Mouse (Mus musculus) frontal cortex, postnatal 25 days (tissue): Measurements from ENCODE around the gene Acot5.
"Not testable (repeated sequence)": the region's sequence is repeated elsewhere in the genome, so short reads cannot be mapped to it uniquely, and the experiment has no call there.

Experiments
- DNase-seq, 2 experiments: peaks; one replicate each; pipeline ENCODE4 v3.0.0; 2022; ENCODE audit warnings: low spot score in 2 of 2

Acot5 gene

GRCm38 (mm10) chr12:84068986-84069385 lies at the start of gene Acot5:
Acot5 (plus strand) TSS chr12:84069325.
- DNase-seq, result no peak

GRCm38 (mm10) chr12:84020528-84020927 lies 48.6 kb upstream of the Acot5 start:
- DNase-seq, result not testable (repeated sequence)

GRCm38 (mm10) chr12:84022266-84022665 lies 46.9 kb upstream of the Acot5 start:
- not testable (repeated sequence) for DNase-seq

- no peak for DNase-seq
Observed at GRCm38 (mm10) chr12:84023052-84023745, 45.9 kb upstream of the Acot5 start.

- DNase-seq, result no peak
Observed at GRCm38 (mm10) chr12:84025888-84026287, 43.2 kb upstream of the Acot5 start.

DNA sequence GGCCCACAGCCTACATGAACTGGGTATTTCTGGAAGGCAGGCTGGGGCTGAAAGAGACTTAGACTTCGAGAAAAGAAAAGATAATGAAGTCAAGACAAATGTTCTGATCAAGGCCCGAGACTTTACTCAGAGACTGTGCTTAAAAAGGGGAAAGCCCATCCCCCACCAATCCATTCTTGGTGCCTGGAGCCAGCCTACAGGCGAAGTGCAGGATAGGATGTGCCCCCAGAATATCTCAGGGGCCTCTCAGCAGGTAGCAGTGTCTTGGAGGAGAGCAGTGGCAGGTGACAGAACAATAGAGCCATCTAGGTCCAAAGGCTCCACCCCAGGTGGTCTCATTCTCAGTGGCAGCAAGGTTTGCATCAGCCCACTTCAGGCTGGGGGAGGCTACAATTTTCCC lies 40.8 kb upstream of the Acot5 start:
- DNase-seq, result not testable (repeated sequence)

- DNase-seq, result not testable (repeated sequence)
Observed at GRCm38 (mm10) chr12:84029043-84029442, 40.1 kb upstream of the Acot5 start.

- DNase-seq, result peak; percentile 53 to 77
Observed at GRCm38 (mm10) chr12:84030659-84031332, 38.3 kb upstream of the Acot5 start.

DNA sequence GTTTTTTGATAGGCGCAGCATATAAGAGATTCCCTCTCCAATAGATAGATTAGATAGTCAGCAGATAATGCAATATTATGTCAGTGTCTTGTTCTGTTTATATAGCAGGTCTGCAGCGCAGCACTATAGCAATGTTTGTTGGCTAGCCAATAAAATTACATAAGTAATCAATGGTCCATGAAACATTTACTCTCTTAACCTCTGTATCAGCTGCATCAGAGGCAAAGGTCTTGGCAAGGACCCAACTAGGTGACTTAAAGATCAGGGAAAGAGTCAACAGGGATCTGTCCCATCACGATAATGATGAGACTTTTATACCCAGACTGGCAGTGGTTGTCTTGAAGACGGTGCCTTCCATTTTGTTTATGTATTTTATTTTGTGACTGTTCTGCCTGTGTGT lies 36.3 kb upstream of the Acot5 start:
- DNase-seq, result no peak

- DNase-seq, result not testable (repeated sequence)
Observed at GRCm38 (mm10) chr12:84033302-84033701, 35.8 kb upstream of the Acot5 start.

DNA sequence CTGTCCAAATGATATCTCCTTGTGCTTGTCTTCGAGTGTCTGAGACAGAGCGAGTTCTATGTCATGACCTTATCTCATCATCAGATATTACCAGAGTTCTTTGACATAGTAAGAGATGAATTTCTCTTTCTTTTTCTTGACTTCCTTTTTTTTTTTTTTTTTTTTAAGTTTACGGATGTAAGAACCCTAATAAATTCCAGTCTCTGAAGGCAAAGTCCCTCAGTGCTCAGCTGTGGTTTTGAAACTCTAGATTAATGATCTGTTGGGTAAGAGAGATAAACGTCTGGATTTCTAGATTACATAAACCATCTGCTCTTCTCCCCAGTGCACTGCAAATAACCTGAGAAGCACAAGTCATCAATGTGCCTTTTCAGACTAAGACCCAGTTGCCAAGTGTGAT lies 35.0 kb upstream of the Acot5 start:
- no peak for DNase-seq

DNA sequence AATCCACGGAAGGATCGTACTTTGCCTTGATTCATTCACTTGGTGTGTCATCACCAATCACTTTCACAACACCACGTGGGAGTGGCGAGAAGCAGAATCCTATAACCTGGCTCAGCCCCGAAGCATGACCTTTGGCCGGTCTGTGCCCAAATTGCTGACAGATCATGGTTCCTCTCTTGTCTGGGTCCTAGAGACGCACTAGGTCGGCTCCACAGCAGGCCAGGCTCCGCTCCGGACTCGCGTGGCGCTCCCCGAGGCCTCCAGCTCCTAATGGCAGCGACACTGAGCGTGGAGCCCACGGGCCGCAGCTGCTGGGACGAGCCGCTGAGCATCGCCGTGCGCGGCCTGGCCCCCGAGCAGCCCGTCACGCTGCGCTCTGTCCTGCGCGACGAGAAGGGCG lies 30.9 kb upstream of the Acot5 start, which contains the start of gene Acot4:
Gene Acot4 (plus strand): TSS at position 139 of the 400 bp plus-strand sequence.
- not testable (repeated sequence) for DNase-seq

- peak; percentile 8 to 27 for DNase-seq
Observed at GRCm38 (mm10) chr12:84038691-84039111, 30.4 kb upstream of the Acot5 start, which contains the start of gene Gm49366. Gm49366 (plus strand) TSS chr12:84038935.

- no peak for DNase-seq
Observed at GRCm38 (mm10) chr12:84042248-84042647, 26.9 kb upstream of the Acot5 start.

DNA sequence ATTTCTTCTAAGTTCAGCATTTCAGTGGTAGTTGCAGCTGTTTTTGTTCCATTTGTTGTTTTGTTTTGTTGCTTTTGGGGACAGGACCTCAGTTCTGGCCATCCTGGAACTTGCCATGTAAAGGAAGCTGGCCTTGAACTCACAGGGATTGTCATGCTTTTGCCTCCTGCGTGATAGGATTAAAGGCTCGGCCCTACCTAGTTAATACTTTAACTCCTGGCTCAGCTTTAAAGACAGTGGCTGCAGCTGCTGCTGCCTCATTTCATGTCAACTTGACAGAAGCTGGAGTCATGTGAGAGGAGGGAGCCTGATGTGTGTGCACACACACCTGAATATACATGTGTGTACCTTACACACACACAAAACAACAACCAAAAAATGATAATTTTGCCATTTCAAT lies 25.1 kb upstream of the Acot5 start:
- DNase-seq, result no peak

DNA sequence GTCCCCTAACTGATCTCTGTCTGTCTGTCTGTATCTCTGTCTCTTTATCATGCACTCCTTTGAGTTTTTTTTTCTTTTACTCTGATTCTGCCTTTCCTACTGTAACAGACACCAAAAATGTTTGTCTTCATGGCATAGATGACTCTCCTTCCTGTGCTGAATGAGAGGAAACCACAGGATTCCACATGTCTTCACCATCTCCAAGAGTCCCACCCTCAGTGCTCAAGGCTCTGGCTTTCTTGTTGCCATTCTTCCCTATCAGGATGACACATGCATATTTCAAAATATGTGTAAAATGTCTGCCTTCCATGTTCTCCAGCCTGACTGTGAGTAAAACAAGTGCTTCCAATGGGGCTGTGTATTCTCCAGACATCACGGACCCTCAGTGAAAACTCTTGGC lies 22.2 kb upstream of the Acot5 start:
- no peak for DNase-seq

- DNase-seq, result not testable (repeated sequence)
Observed at GRCm38 (mm10) chr12:84050744-84051143, 18.4 kb upstream of the Acot5 start.

- no peak for DNase-seq
Observed at GRCm38 (mm10) chr12:84051937-84052474, 17.1 kb upstream of the Acot5 start, which contains the start of gene Acot3. Acot3 (plus strand) TSS chr12:84052144.

DNA sequence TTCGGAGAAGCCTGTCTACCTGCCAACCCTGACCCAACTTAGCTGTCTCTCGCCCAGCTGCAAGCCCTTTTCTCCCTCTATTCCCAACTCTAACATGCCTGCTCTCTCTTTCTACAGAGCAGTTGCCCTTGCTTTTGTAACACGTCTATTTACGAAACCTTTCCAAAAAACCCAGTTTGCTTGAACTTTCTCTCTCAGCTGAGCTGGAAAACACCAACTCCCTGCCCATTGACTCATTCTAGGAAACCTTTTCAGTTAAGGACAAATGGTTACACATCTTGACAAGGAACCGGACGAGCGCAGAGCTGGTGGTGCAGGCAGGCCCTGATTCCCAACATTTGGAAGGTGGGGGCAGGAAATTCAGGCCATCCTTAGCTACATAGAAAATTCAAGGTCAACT lies 16.5 kb upstream of the Acot5 start:
- DNase-seq, result no peak

DNA sequence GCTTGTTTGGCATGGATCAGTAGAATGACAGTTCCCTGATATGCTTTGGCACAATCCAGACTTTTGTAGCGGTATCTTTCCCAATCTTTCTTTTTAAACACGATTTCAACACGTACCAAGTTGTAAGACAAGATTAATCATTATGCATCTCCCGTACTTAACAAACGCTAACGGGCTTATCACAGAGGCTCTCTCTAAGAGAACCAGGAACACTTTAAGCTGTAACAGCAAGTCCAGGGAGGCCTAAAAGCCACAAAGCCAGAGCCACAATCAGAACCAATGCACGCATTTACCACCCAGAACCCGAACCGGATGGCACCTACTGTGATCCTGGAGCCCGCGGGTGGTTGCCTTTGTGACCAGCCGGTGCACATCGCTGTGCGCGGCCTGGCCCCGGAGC lies 16.0 kb upstream of the Acot5 start:
- DNase-seq, result no peak

DNA sequence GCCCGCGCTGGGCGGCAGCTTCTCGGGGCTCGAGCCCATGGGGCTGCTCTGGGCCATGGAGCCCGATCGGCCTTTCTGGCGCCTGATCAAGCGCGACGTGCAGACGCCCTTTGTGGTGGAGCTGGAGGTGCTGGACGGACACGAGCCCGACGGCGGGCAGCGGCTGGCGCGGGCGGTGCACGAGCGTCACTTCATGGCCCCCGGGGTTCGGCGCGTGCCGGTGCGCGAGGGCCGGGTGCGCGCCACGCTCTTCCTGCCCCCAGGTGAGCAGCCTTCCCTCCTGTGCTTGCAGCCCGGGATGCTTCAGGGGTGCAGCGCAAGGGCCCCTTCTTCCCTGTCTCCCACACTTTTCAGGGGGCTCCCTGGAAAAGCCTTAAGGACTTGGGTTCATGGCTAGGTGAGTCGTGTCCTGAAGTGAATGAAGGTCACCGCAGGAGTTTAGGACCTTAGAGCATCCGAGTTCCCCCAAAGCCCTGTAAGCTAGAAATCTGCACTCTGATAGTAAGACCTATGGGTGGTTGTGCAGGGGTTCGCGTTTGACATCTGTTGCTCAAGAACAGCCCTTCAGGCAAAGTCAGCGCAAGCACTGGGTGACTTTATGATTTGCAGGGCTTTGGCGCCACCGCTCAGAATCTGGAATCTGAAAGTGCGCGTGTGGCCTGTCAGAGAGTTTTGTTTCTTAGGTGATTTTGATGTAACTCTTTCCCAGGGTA lies 15.3 kb upstream of the Acot5 start:
- no peak for DNase-seq

DNA sequence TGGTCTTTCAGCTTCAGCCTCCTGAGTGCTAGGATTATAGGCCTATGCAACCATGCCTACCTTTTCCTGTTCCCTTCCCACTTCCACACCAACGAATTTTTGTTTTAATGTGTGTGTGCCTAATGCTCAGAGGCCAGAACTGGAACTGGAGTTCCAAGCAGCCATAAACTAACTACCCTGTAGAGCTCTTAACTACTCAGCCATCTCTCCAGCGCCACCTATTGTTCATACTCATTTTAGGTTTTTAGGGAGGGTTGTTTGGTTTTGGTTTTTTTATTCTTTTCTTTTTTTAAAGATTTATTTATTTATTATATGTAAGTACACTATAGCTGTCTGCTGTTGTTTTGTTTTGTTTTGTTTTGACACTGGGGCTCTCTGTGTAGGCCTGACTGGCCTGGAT lies 8.2 kb upstream of the Acot5 start:
- no peak for DNase-seq
